Mouse (Mus musculus) kidney, embryonic 16.5 days (tissue): ENCODE measurements around the gene Cisd1. TPM values are rescaled to one million over a fixed set of nuclear protein-coding genes. Genes with fewer than 3 reads are reported as not detected.

Experiments
- ATAC-seq: fragments of 200-750 bp; cut with Nextera tagmentation; 2 replicates; pipeline ENCODE4 v1.8.0; 2017; ENCODE audit warnings: moderate TSS enrichment; ENCODE audit not compliant: low FRiP score, low TSS enrichment
- H3K27ac ChIP-seq: fragments of 300-500 bp; sonication (generic); 2 replicates; pipeline ENCODE4 v1.5.1; 2014; ENCODE audit warnings: low read length
- H3K27me3 ChIP-seq: fragments of 300-500 bp; sonication (generic); 2 replicates; pipeline ENCODE4 v1.6.1; 2014; ENCODE audit warnings: low read length, control low read depth, mixed read lengths; ENCODE audit not compliant: insufficient read depth
- H3K36me3 ChIP-seq: fragments of 300-500 bp; sonication (generic); 2 replicates; pipeline ENCODE4 v1.6.1; 2014; ENCODE audit warnings: low read length, control low read depth, mixed read lengths; ENCODE audit not compliant: insufficient read depth
- H3K4me1 ChIP-seq: fragments of 300-500 bp; sonication (generic); 2 replicates; pipeline ENCODE4 v1.6.1; 2014; ENCODE audit warnings: low read length, control low read depth, mixed read lengths; ENCODE audit not compliant: insufficient read depth
- H3K4me2 ChIP-seq: fragments of 300-500 bp; sonication (generic); replicated peaks from 2 replicates; pipeline ENCODE4 v1.6.1; 2014; ENCODE audit warnings: low read depth, low read length
- H3K4me3 ChIP-seq: fragments of 300-500 bp; sonication (generic); 2 replicates; pipeline ENCODE4 v1.5.1; 2014; ENCODE audit warnings: mild to moderate bottlenecking, low read length
- H3K9ac ChIP-seq: fragments of 300-500 bp; sonication (generic); replicated peaks from 2 replicates; pipeline ENCODE4 v1.6.1; 2014; ENCODE audit warnings: low read length
- H3K9me3 ChIP-seq: fragments of 300-500 bp; sonication (generic); 2 replicates; pipeline ENCODE4 v1.6.1; 2016; ENCODE audit warnings: low read length, control low read depth
- WGBS: fragments of 180-500 bp; shearing (Covaris S2); extraction: QIAGEN DNeasy Blood & Tissue Kit; methylation state at CpG from one replicate; pipeline ENCODE4 v1.1.7; 2014; 5-methylcytosine and 5-hydroxymethylcytosine counted together
- polyA plus RNA-seq: library from polyadenylated mRNA; unstranded; fragments of >200 nt; fragmentation: Nextera tagmentation; extraction: Ambion mirVana; gene quantifications from 2 replicates; pipeline ENCODE4 v1.2.1, GENCODE M21; 2015

Cisd1 gene
- polyA plus RNA-seq, 1 experiment from 2014 or later = 139 TPM

GRCm38 (mm10) chr10:71353850-71354249 is 9.1 kb upstream of the Cisd1 start:
- no peak for ATAC-seq
- no peaks in the 10 kb centered on the region for H3K27me3 ChIP-seq
- H3K4me3 ChIP-seq = no peak overlapping the region
- no peaks in the 10 kb centered on the region for H3K9me3 ChIP-seq
- H3K4me2 ChIP-seq = no peak overlapping the region
- H3K9ac ChIP-seq = no peak overlapping the region
- 69% methylated on average over 9 of the region's 9 CpGs for WGBS
- no peak overlapping the region for H3K27ac ChIP-seq
- 0 out of 2 replicates have a peak, but pooled peaks cover 4% of the 10 kb centered on the region for H3K36me3 ChIP-seq
- H3K4me1 ChIP-seq = peaks cover 19% of the 10 kb centered on the region

DNA sequence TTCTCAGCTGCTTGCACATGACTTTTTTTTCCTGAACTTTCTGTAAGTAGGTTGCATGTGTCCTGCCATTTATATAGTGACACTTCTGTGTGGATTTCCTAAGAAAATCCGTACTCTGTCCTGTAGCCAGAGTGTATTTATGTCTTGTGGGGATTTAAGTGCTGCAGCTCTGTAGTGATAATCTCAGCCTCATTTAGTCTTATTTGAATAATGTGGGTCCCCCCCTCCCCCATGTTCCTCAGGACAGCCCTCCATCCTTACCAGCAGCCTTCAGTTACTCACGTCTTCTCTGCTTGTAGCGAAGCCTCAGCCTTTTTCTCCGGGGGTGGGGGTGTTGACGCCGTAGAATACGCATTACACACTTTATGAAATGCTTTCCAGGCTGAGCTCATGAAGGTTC is 6.5 kb upstream of the Cisd1 start:
- Histone ChIP-seq H3K27ac (no peak overlapping the region), H3K9me3 (no peaks in the 10 kb centered on the region), H3K4me2 (no peak overlapping the region), H3K4me3 (no peak overlapping the region), H3K4me1 (peaks cover 27% of the 10 kb centered on the region), H3K9ac (no peak overlapping the region), H3K27me3 (no peaks in the 10 kb centered on the region), H3K36me3 (0 out of 2 replicates have a peak, but pooled peaks cover 4% of the 10 kb centered on the region)
- ATAC-seq = no peak
- WGBS = 96% methylated on average over 7 of the region's 7 CpGs

DNA sequence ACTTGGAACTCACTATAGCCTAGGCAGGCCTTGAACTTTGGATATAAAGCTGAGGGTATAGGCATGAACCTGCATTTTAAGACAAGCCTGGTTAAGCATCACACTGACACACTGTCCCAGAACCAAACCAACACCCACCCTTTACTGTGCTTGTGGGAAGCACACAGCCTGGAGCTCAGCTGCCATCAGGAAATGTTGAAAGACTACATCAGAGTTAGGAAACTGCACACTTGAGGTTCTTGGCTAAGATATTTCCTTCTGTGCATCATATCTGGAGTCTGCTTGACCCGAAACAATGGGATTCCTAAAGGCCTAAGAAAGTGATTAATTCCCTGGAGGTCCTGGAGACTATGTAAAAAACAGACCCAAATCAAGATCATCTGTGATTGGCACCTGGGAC is 4.5 kb upstream of the Cisd1 start:
- H3K4me3 ChIP-seq = peak overlapping the region; percentile 91
- peaks cover 29% of the 10 kb centered on the region for H3K4me1 ChIP-seq
- no peak for ATAC-seq
- H3K9ac ChIP-seq = peak overlapping the region; percentile 92; the same call in 1 of the 2 replicates
- no peaks in the 10 kb centered on the region for H3K9me3 ChIP-seq
- H3K4me2 ChIP-seq = peak overlapping the region; percentile 91
- H3K36me3 ChIP-seq = 0 out of 2 replicates have a peak, but pooled peaks cover 4% of the 10 kb centered on the region
- WGBS = 86% methylated on average over 1 of the region's 1 CpGs
- no peak overlapping the region for H3K27ac ChIP-seq
- no peaks in the 10 kb centered on the region for H3K27me3 ChIP-seq

GRCm38 (mm10) chr10:71348637-71349280 is 4.0 kb upstream of the Cisd1 start:
- Histone ChIP-seq H3K9ac (peak overlapping the region; percentile 92), H3K4me2 (peak overlapping the region; percentile 91), H3K4me3 (peak overlapping the region; percentile 91), H3K4me1 (peaks cover 31% of the 10 kb centered on the region), H3K9me3 (no peaks in the 10 kb centered on the region), H3K36me3 (0 out of 2 replicates have a peak, but pooled peaks cover 4% of the 10 kb centered on the region), H3K27ac (peak overlapping the region; percentile 85; the same call in 1 of the 2 replicates), H3K27me3 (no peaks in the 10 kb centered on the region)
- 13% methylated on average over 16 of the region's 16 CpGs for WGBS
- ATAC-seq = no peak

- peaks cover 32% of the 10 kb centered on the region for H3K4me1 ChIP-seq
- H3K9me3 ChIP-seq = no peaks in the 10 kb centered on the region
- under 1% methylated on average over 36 of the region's 48 CpGs for WGBS
- ATAC-seq = peak; percentile 58
- H3K27ac ChIP-seq = peak overlapping the region; percentile 85
- H3K4me3 ChIP-seq = peak overlapping the region; percentile 91
- peak overlapping the region; percentile 91 for H3K4me2 ChIP-seq
- no peaks in the 10 kb centered on the region for H3K27me3 ChIP-seq
- 0 out of 2 replicates have a peak, but pooled peaks cover 4% of the 10 kb centered on the region for H3K36me3 ChIP-seq
- H3K9ac ChIP-seq = peak overlapping the region; percentile 92
Observed at GRCm38 (mm10) chr10:71347964-71348636, 3.3 kb upstream of the Cisd1 start.

DNA sequence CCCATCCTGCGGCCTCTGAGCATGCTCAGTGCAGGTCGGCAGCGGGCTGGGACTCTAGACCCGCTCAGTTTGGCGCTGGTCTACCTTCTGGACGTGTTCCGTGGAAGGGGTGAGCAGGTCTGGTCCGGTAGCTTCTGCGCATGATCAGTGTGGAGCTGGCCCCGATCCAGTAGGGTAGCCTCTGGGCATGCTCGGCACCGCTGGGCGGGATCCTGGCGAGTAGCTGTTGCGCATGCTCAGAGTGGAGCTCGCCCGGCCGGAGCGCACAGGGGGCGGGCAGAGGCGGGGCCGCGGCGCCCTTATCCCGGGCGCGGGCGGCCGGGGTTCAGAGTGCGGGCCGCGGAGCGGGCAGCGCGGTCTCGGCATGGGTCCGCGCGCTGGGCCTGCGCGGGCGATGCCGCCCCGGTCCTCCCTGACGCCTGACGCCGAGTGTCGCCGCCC is 2.8 kb upstream of the Cisd1 start, which contains the start of gene Ipmk:
Gene Ipmk, plus strand, starts transcription at position 255 of the 441 bp plus-strand sequence.
- 0 out of 2 replicates have a peak, but pooled peaks cover 4% of the 10 kb centered on the region for H3K36me3 ChIP-seq
- H3K9me3 ChIP-seq = no peaks in the 10 kb centered on the region
- peak within 1 kb of the TSS; percentile 91 for H3K4me2 ChIP-seq
- 0% methylated on average over 48 of the region's 49 CpGs for WGBS
- H3K27ac ChIP-seq = peak within 1 kb of the TSS; percentile 85
- peaks cover 32% of the 10 kb centered on the region for H3K4me1 ChIP-seq
- peak within 1 kb of the TSS; percentile 92 for H3K9ac ChIP-seq
- H3K4me3 ChIP-seq = peak within 1 kb of the TSS; percentile 91
- ATAC-seq = peak; percentile 93
- H3K27me3 ChIP-seq = no peaks in the 10 kb centered on the region

DNA sequence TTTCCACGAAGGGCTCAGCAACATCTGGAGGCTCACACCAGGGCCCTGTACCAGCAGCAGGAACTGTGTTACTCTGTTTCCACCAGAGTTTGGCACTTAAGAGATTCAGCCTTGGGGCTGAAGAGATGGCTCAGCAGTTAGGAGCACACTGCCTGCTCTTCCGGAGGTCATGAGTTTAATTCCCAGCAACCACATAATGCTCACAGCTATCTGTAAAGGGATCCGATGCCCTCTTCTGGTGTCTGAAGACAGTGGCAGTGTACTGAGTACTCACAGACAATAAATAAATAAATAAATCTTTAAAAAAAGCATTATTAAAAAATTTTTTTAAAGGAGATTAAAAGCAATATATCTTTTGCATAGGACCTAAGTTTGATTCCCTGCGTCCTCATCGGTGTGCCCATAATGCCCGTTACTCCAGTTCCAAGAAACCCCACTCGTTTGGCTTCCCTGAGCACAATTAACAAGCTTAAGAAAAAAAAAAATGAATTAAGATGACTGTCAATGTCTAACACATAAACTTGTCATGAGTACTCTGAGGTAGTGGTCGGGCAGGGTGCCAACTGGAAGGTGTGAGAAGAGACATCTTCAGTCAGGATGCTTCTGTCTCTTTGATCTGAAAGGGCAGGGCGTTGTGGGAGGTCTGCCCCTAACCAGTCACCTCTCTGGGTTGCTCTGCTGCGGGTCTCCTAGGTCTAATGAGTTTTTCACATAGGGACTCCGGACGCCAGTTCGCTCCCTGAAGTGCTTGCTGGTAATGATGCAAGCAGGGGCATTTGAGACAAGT is 2.2 kb upstream of the Cisd1 start:
- Histone ChIP-seq H3K27me3 (no peaks in the 10 kb centered on the region), H3K27ac (peak overlapping the region; percentile 85), H3K9me3 (no peaks in the 10 kb centered on the region), H3K9ac (peak overlapping the region; percentile 92), H3K4me2 (peak overlapping the region; percentile 91), H3K4me3 (peak overlapping the region; percentile 91), H3K36me3 (0 out of 2 replicates have a peak, but pooled peaks cover 4% of the 10 kb centered on the region), H3K4me1 (peaks cover 37% of the 10 kb centered on the region)
- no peak for ATAC-seq
- WGBS = 8% methylated on average over 13 of the region's 13 CpGs

DNA sequence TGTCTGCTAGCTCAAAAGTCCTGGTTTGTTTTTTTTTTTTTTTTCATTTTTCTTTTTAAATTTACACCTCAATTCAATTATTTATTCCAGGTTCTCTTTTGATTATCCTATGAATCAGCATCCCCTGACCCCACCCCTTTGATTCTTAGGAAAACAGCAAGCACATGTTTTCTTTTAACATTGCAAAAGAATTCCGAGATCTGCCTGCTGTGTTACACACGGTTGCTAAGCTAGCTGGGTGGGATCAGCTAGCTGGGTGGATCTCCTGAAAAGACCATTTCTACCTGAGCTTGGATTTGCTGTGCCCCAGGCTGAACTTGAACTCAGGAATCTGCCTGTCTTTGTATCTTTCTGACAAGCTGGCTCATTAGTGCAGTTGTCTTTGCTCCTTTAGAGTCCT is 1.4 kb upstream of the Cisd1 start:
- Histone ChIP-seq H3K4me2 (no peak overlapping the region), H3K27ac (no peak overlapping the region), H3K4me3 (no peak overlapping the region), H3K9ac (no peak overlapping the region), H3K4me1 (peaks cover 39% of the 10 kb centered on the region), H3K27me3 (no peaks in the 10 kb centered on the region), H3K36me3 (no peaks in the 10 kb centered on the region), H3K9me3 (no peaks in the 10 kb centered on the region)
- ATAC-seq = no peak
- WGBS = 62% methylated on average over 2 of the region's 2 CpGs

GRCm38 (mm10) chr10:71343567-71344265 is 1.0 kb downstream of the Cisd1 start:
- H3K9ac ChIP-seq = peak overlapping the region; percentile 82
- no peak for ATAC-seq
- peak overlapping the region; percentile 76 for H3K4me3 ChIP-seq
- WGBS = 24% methylated on average over 14 of the region's 14 CpGs
- peaks cover 42% of the 10 kb centered on the region for H3K4me1 ChIP-seq
- H3K27me3 ChIP-seq = no peaks in the 10 kb centered on the region
- H3K27ac ChIP-seq = no peak overlapping the region
- H3K36me3 ChIP-seq = no peaks in the 10 kb centered on the region
- no peaks in the 10 kb centered on the region for H3K9me3 ChIP-seq
- H3K4me2 ChIP-seq = peak overlapping the region; percentile 84
